Mouse (Mus musculus) neural tube, embryonic 13.5 days (tissue): ENCODE data around the gene Prr12. TPM values are rescaled to one million over a fixed set of nuclear protein-coding genes. Genes with fewer than 3 reads are reported as not detected.
"Not testable (repeated sequence)": the region's sequence is repeated elsewhere in the genome, so short reads cannot be mapped to it uniquely, and the experiment has no call there.

ENCODE experiments used
- ATAC-seq: fragments of 200-750 bp; cut with Nextera tagmentation; 2 replicates; pipeline ENCODE4 v1.8.0; 2017; ENCODE audit warnings: low read depth, mild to moderate bottlenecking, moderate TSS enrichment, moderate library complexity
- H3K27ac ChIP-seq: fragments of 300-500 bp; sonication (generic); replicated peaks from 2 replicates; pipeline ENCODE4 v1.5.1; 2015; ENCODE audit warnings: moderate library complexity, mild to moderate bottlenecking, inconsistent platforms
- H3K27me3 ChIP-seq: fragments of 300-500 bp; sonication (generic); 2 replicates; pipeline ENCODE4 v1.6.1; 2015; ENCODE audit warnings: mild to moderate bottlenecking, inconsistent platforms
- H3K36me3 ChIP-seq: fragments of 300-500 bp; sonication (generic); 2 replicates; pipeline ENCODE4 v1.6.1; 2015; ENCODE audit warnings: mild to moderate bottlenecking, inconsistent platforms
- H3K4me1 ChIP-seq: fragments of 300-500 bp; sonication (generic); replicated peaks from 2 replicates; pipeline ENCODE4 v1.6.1; 2015; ENCODE audit warnings: inconsistent platforms
- H3K4me2 ChIP-seq: fragments of 300-500 bp; sonication (generic); 2 replicates; pipeline ENCODE4 v1.6.1; 2015; ENCODE audit warnings: inconsistent platforms, mild to moderate bottlenecking, moderate library complexity
- H3K4me3 ChIP-seq: fragments of 300-500 bp; sonication (generic); 2 replicates; pipeline ENCODE4 v1.5.1; 2015; ENCODE audit warnings: mild to moderate bottlenecking, inconsistent platforms
- H3K9ac ChIP-seq: fragments of 300-500 bp; sonication (generic); 2 replicates; pipeline ENCODE4 v1.6.1; 2015; ENCODE audit warnings: moderate library complexity, mild to moderate bottlenecking, inconsistent platforms
- H3K9me3 ChIP-seq: fragments of 300-500 bp; sonication (generic); 2 replicates; pipeline ENCODE4 v1.6.1; 2016; ENCODE audit warnings: inconsistent platforms
- WGBS: fragments of 180-500 bp; shearing (Covaris S2); methylation state at CpG from one replicate; pipeline ENCODE4 v1.1.7; 2015; 5-methylcytosine and 5-hydroxymethylcytosine counted together
- polyA plus RNA-seq: library from polyadenylated mRNA; unstranded; fragments of >200 nt; fragmentation: Nextera tagmentation; extraction: Ambion mirVana; gene quantifications from 2 replicates; pipeline ENCODE4 v1.2.1, GENCODE M21; 2015

Prr12 gene
- polyA plus RNA-seq, 1 experiment from 2014 or later, result 12.3 TPM

DNA sequence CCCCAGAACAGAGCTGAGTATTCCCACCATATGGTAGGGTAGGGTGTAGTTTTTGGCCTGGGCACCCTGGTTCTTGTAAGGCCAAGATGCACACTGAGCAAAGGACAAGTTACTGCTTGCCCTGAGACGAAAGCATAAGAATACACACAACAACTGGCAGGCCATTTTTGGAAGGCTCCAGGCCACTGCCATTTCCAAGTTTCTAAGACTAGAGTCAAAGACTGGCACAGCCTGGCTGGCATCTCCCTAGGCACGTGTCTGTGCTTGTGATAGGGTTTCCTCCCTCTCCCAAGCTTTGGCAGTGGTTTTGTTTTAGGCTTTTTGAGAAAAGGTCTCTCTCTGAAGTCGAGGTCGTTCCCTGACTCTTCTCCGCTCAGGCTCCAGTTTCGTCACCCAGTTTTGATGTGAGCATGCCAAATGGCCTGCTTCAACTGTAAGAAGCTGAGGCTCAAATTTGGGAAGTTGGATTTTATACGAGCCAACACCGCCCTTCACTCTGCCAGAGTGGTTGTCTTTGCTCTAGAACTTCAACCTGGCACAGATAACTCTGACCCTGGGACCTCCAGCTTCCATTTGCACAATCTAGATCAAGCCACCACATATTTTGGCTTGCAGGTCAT lies 27.0 kb downstream of the Prr12 start:
- 86% methylated on average over 8 of the region's 8 CpGs for WGBS
- no peak for ATAC-seq
- Histone ChIP-seq H3K4me1 (peaks cover 16% of the 10 kb centered on the region), H3K9me3 (no peaks in the 10 kb centered on the region), H3K9ac (no peak overlapping the region), H3K27ac (peak overlapping the region; percentile 56; the same call in 1 of the 2 replicates), H3K4me3 (no peak overlapping the region), H3K27me3 (no peaks in the 10 kb centered on the region), H3K4me2 (no peak overlapping the region), H3K36me3 (peaks cover 42% of the 10 kb centered on the region)

- H3K4me2 ChIP-seq, result no peak overlapping the region
- no peaks in the 10 kb centered on the region for H3K27me3 ChIP-seq
- peaks cover 16% of the 10 kb centered on the region for H3K4me1 ChIP-seq
- H3K4me3 ChIP-seq, result no peak overlapping the region
- H3K36me3 ChIP-seq, result peaks cover 30% of the 10 kb centered on the region
- peak overlapping the region; percentile 56; the same call in 1 of the 2 replicates for H3K27ac ChIP-seq
- H3K9ac ChIP-seq, result no peak overlapping the region
- 90% methylated on average over 15 of the region's 15 CpGs for WGBS
- no peak for ATAC-seq
- no peaks in the 10 kb centered on the region for H3K9me3 ChIP-seq
Measured at GRCm38 (mm10) chr7:45024281-45025248, 28.1 kb downstream of the Prr12 start.

GRCm38 (mm10) chr7:45023711-45024110 lies 29.0 kb downstream of the Prr12 start:
- WGBS, result 74% methylated on average over 5 of the region's 5 CpGs
- H3K4me3 ChIP-seq, ATAC-seq, H3K9me3 ChIP-seq, H3K27me3 ChIP-seq, H3K27ac ChIP-seq, H3K4me2 ChIP-seq, H3K9ac ChIP-seq: not testable (repeated sequence)
- peaks cover 22% of the 10 kb centered on the region for H3K36me3 ChIP-seq
- peaks cover 20% of the 10 kb centered on the region for H3K4me1 ChIP-seq

GRCm38 (mm10) chr7:45020225-45020624 lies 32.5 kb downstream of the Prr12 start:
- H3K4me3 ChIP-seq, result no peak overlapping the region
- no peak for ATAC-seq
- H3K9ac ChIP-seq, result no peak overlapping the region
- H3K4me2 ChIP-seq, result no peak overlapping the region
- H3K36me3 ChIP-seq, result no peaks in the 10 kb centered on the region
- no peaks in the 10 kb centered on the region for H3K9me3 ChIP-seq
- H3K4me1 ChIP-seq, result peaks cover 28% of the 10 kb centered on the region
- no peaks in the 10 kb centered on the region for H3K27me3 ChIP-seq
- WGBS, result 82% methylated on average over 9 of the region's 9 CpGs
- H3K27ac ChIP-seq, result no peak overlapping the region

DNA sequence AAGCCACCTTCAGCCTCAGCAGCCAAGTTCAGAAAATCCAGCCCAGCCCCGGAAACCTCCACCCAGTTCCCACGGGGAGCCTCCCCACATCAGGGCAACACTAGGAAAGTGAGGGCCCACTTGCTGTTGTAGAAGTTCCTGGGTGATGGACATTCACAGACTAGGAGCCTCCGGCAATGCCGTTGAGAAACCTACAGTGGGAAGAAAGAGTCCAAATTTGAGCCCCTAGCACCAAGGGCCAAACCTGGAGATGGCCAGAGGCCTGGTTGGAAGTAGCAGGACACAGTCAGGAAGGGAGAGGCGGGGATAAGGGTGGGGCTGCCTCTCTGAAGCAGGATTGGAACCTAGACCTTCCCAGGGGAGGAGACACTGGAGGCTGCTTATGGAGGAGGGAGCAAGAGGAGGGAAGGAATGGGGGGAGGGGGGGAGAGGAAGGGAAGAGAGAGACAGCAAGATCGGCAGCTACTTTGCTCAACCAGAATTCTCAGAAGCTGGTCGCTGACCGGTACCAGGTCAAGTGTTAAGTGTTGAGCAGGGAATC lies 33.6 kb downstream of the Prr12 start:
- H3K27ac ChIP-seq, result no peak overlapping the region
- no peaks in the 10 kb centered on the region for H3K9me3 ChIP-seq
- 43% methylated on average over 8 of the region's 8 CpGs for WGBS
- no peak overlapping the region; the same call in 1 of the 2 replicates for H3K4me3 ChIP-seq
- no peaks in the 10 kb centered on the region for H3K36me3 ChIP-seq
- 0 out of 2 replicates have a peak overlapping the region, but pooled peaks have one; percentile 73 for H3K9ac ChIP-seq
- H3K4me1 ChIP-seq, result peaks cover 38% of the 10 kb centered on the region
- no peak for ATAC-seq
- peak overlapping the region; percentile 78 for H3K4me2 ChIP-seq
- no peaks in the 10 kb centered on the region for H3K27me3 ChIP-seq

- peaks cover 12% of the 10 kb centered on the region for H3K36me3 ChIP-seq
- no peaks in the 10 kb centered on the region for H3K9me3 ChIP-seq
- under 1% methylated on average over 36 of the region's 36 CpGs for WGBS
- H3K27ac ChIP-seq, result peak within 1 kb of the TSS; percentile 90
- H3K4me2 ChIP-seq, result peak within 1 kb of the TSS; percentile 78
- H3K4me3 ChIP-seq, result peak within 1 kb of the TSS; percentile 80
- peaks cover 51% of the 10 kb centered on the region for H3K4me1 ChIP-seq
- peak; percentile 79 for ATAC-seq
- no peaks in the 10 kb centered on the region for H3K27me3 ChIP-seq
- H3K9ac ChIP-seq, result peak within 1 kb of the TSS; percentile 73
Measured at GRCm38 (mm10) chr7:45017242-45018061, 35.2 kb downstream of the Prr12 start, which contains the start of gene Rras. Gene Rras (plus strand): TSS chr7:45017961.

DNA sequence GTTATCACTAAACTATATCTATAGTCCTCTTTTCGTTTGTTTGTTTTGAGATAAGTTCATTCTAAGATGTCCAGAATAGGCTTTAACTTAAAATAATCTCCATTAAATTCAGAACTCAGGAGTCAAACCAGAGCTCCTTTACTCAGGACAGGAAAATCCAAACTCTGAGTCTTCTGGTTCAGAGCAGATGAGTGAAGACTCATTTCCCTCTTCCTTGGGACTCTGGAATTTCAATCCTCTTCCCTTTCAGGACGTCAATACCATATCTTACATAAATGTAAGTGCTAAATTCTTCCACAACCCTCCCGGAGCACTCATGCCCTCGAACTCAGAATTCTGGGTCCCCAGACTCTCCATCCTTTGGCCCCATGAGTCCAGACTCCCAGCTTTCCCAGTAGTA lies 35.9 kb downstream of the Prr12 start:
- Histone ChIP-seq H3K9ac (peak overlapping the region; percentile 60), H3K4me1 (peaks cover 51% of the 10 kb centered on the region), H3K27me3 (no peaks in the 10 kb centered on the region), H3K4me3 (peak overlapping the region; percentile 80), H3K9me3 (no peaks in the 10 kb centered on the region), H3K27ac (peak overlapping the region; percentile 90), H3K36me3 (peaks cover 19% of the 10 kb centered on the region), H3K4me2 (peak overlapping the region; percentile 78)
- WGBS, result 4% methylated on average over 4 of the region's 4 CpGs
- no peak for ATAC-seq

- H3K4me2 ChIP-seq, result peak within 1 kb of the TSS; percentile 78
- peak within 1 kb of the TSS; percentile 87 for H3K9ac ChIP-seq
- H3K27ac ChIP-seq, result peak within 1 kb of the TSS; percentile 90
- peaks cover 25% of the 10 kb centered on the region for H3K36me3 ChIP-seq
- peaks cover 51% of the 10 kb centered on the region for H3K4me1 ChIP-seq
- WGBS, result under 1% methylated on average over 67 of the region's 69 CpGs
- no peaks in the 10 kb centered on the region for H3K9me3 ChIP-seq
- no peaks in the 10 kb centered on the region for H3K27me3 ChIP-seq
- peak within 1 kb of the TSS; percentile 80 for H3K4me3 ChIP-seq
- ATAC-seq, result peak; percentile 94
Measured at GRCm38 (mm10) chr7:45015957-45016612, 36.6 kb downstream of the Prr12 start, which contains the start of gene Scaf1. Gene Scaf1 (minus strand): TSS chr7:45016363.

- 3% methylated on average over 20 of the region's 20 CpGs for WGBS
- Histone ChIP-seq H3K27ac (peak overlapping the region; percentile 83), H3K9ac (peak overlapping the region; percentile 87), H3K9me3 (no peaks in the 10 kb centered on the region), H3K4me3 (peak overlapping the region; percentile 80), H3K4me1 (peaks cover 51% of the 10 kb centered on the region), H3K4me2 (peak overlapping the region; percentile 77), H3K27me3 (no peaks in the 10 kb centered on the region), H3K36me3 (peaks cover 31% of the 10 kb centered on the region)
- ATAC-seq, result no peak
Measured at GRCm38 (mm10) chr7:45015344-45015956, 37.2 kb downstream of the Prr12 start.

DNA sequence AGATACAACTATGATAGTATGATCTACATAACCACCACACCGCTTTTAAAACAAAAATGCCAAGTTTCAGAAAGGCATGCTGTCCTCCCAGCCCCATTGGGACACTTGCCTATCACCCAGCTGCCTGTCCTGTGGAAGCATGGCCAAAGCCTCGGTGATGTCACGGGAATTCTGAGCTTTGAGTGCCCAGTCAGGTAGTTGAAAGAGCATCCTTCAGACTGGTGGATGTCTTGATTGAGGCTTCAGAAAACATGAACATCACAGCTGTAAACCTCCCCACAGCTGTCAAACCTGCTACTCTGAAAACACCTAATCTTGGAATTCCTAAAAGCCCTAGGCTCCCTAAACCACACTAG lies 38.6 kb downstream of the Prr12 start:
- Histone ChIP-seq H3K9me3 (no peaks in the 10 kb centered on the region), H3K36me3 (peaks cover 44% of the 10 kb centered on the region), H3K4me2 (peak overlapping the region; percentile 77; the same call in 1 of the 2 replicates), H3K9ac (no peak overlapping the region), H3K27me3 (no peaks in the 10 kb centered on the region), H3K4me1 (peaks cover 50% of the 10 kb centered on the region), H3K4me3 (no peak overlapping the region), H3K27ac (no peak overlapping the region)
- WGBS, result 96% methylated on average over 3 of the region's 3 CpGs
- no peak for ATAC-seq
